Mouse (Mus musculus) myocyte (in vitro differentiated cells): ENCODE data around the gene Fam168a. TPM values are rescaled to one million over a fixed set of nuclear protein-coding genes. Genes with fewer than 3 reads are reported as not detected.

ENCODE experiments used
- H3K27me3 ChIP-seq: one replicate; pipeline ENCODE4 v1.6.1; 2011; ENCODE audit not compliant: control insufficient read depth, insufficient read depth, insufficient read length
- H3K36me3 ChIP-seq: one replicate; pipeline ENCODE4 v1.6.1; 2011; ENCODE audit not compliant: control insufficient read depth, insufficient read depth
- H3K4me2 ChIP-seq: one replicate; pipeline ENCODE4 v1.6.1; 2011; ENCODE audit warnings: low read depth, control low read depth
- H3K4me3 ChIP-seq: one replicate; pipeline ENCODE4 v1.5.1; 2011; ENCODE audit warnings: mild to moderate bottlenecking, control low read depth, moderate library complexity
- H3K79me2 ChIP-seq: one replicate; pipeline ENCODE4 v1.6.1; 2011; ENCODE audit not compliant: control insufficient read depth, insufficient read depth
- H3ac ChIP-seq: one replicate; pipeline ENCODE4 v1.6.1; 2011; ENCODE audit not compliant: control insufficient read depth, insufficient read length
- CEBPB ChIP-seq: IDR thresholded peaks from 2 replicates; pipeline ENCODE4 v1.6.1; 2011; ENCODE audit warnings: mild to moderate bottlenecking, moderate library complexity; ENCODE audit not compliant: poor library complexity, insufficient read depth, severe bottlenecking
- E2F4 ChIP-seq: IDR thresholded peaks from one replicate; pipeline ENCODE4 v1.6.1; 2011; ENCODE audit warnings: mild to moderate bottlenecking, control low read depth, moderate library complexity; ENCODE audit not compliant: insufficient read depth
- MAX ChIP-seq: IDR thresholded peaks from one replicate; pipeline ENCODE4 v1.6.1; 2011; ENCODE audit warnings: low read depth, mild to moderate bottlenecking, control low read depth
- MYOD1 ChIP-seq, 3 experiments: IDR thresholded peaks; one replicate each; pipeline ENCODE4 v1.6.1; 2011; ENCODE audit warnings: control low read depth in 2 of 3, low read depth in 2 of 3, mild to moderate bottlenecking in 2 of 3, moderate library complexity in 1 of 3; ENCODE audit not compliant: insufficient read length in 2 of 3, control insufficient read depth in 1 of 3
- MYOG ChIP-seq, 3 experiments: IDR thresholded peaks; one replicate each; pipeline ENCODE4 v1.6.1; 2011; ENCODE audit warnings: control low read depth in 2 of 3, low read depth in 2 of 3, mild to moderate bottlenecking in 2 of 3; ENCODE audit not compliant: insufficient read length in 2 of 3, control insufficient read depth in 1 of 3, insufficient read depth in 1 of 3
- POLR2A ChIP-seq: IDR thresholded peaks from one replicate; pipeline ENCODE4 v1.6.1; 2011; ENCODE audit warnings: low read depth, mild to moderate bottlenecking, control low read depth, moderate library complexity; ENCODE audit not compliant: insufficient read length
- POLR2AphosphoS2 ChIP-seq: IDR thresholded peaks from one replicate; pipeline ENCODE4 v1.6.1; 2011; ENCODE audit warnings: low read depth, control low read depth; ENCODE audit not compliant: insufficient read length
- REST ChIP-seq: IDR thresholded peaks from one replicate; pipeline ENCODE4 v1.6.1; 2011; ENCODE audit warnings: mild to moderate bottlenecking, control low read depth, moderate library complexity; ENCODE audit not compliant: insufficient read depth, insufficient read length
- SRF ChIP-seq: IDR thresholded peaks from one replicate; pipeline ENCODE4 v1.6.1; 2011; ENCODE audit warnings: low read depth; ENCODE audit not compliant: control insufficient read depth, insufficient read length
- TCF12 ChIP-seq: IDR thresholded peaks from one replicate; pipeline ENCODE4 v1.6.1; 2011; ENCODE audit warnings: mild to moderate bottlenecking, control low read depth; ENCODE audit not compliant: poor library complexity, insufficient read depth, severe bottlenecking
- TCF3 ChIP-seq: IDR thresholded peaks from one replicate; pipeline ENCODE4 v1.6.1; 2011; ENCODE audit warnings: low read depth, control low read depth; ENCODE audit not compliant: insufficient read length
- USF1 ChIP-seq: IDR thresholded peaks from one replicate; pipeline ENCODE4 v1.6.1; 2011; ENCODE audit warnings: low read depth, mild to moderate bottlenecking, control low read depth, moderate library complexity
- polyA plus RNA-seq: library from polyadenylated mRNA; unstranded; fragments of >200 nt; fragmentation: generic; extraction: Trizol; gene quantifications from one replicate; pipeline ENCODE4 v1.2.1, GENCODE M21; 2012; ENCODE audit warnings: missing spikeins

Fam168a gene
- polyA plus RNA-seq, 1 experiment = 21.7 TPM

- Histone ChIP-seq H3K79me2 (no peaks in the 10 kb centered on the region), H3K36me3 (peaks cover 4% of the 10 kb centered on the region), H3K27me3 (no peaks in the 10 kb centered on the region), H3K4me2 (no peak overlapping the region), H3K4me3 (no peak overlapping the region), H3ac (no peak overlapping the region)
- no peak for TF ChIP-seq POLR2AphosphoS2
- TF ChIP-seq TCF3 = no peak
- no peak for TF ChIP-seq SRF
- TF ChIP-seq POLR2A = no peak
- TF ChIP-seq CEBPB = no peak
- TF ChIP-seq TCF12 = no peak
- TF ChIP-seq USF1 = no peak
- TF ChIP-seq REST = no peak
Observed at GRCm38 (mm10) chr7:100775810-100776209, 69.4 kb downstream of the Fam168a start.

DNA sequence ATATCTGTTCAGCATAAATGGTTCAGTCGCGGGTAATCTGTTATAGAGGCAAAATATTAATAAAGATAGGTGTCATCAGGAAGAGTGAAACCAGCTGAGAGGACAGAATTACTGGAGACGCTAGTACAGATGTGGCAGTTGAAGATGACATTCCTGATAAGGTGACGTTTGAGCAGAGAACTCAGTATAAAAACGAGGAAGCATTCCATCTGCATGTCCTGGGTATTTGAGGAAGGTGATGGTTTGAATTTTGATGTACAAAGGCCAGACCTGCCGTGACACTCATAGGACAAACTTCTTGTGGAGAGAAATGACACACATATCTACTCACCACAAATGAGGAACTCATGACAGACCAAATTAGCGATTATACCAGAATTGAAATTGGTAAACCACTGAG, 73.8 kb downstream of the Fam168a start:
- no peak for TF ChIP-seq POLR2AphosphoS2
- TF ChIP-seq E2F4 = no peak
- TF ChIP-seq USF1 = no peak
- no peak for TF ChIP-seq REST
- no peak for TF ChIP-seq MYOD1 (IDR thresholded peaks at IDR 0.05; ENCODE audit: control insufficient read depth in 1 of 3, insufficient read length in 2 of 3, low read depth in 2 of 3)
- TF ChIP-seq SRF = no peak
- no peak for TF ChIP-seq CEBPB
- no peak for TF ChIP-seq TCF3
- Histone ChIP-seq H3K79me2 (no peaks in the 10 kb centered on the region), H3K4me2 (no peak overlapping the region), H3K27me3 (no peaks in the 10 kb centered on the region), H3K36me3 (peaks cover 4% of the 10 kb centered on the region), H3ac (no peak overlapping the region), H3K4me3 (no peak overlapping the region)

DNA sequence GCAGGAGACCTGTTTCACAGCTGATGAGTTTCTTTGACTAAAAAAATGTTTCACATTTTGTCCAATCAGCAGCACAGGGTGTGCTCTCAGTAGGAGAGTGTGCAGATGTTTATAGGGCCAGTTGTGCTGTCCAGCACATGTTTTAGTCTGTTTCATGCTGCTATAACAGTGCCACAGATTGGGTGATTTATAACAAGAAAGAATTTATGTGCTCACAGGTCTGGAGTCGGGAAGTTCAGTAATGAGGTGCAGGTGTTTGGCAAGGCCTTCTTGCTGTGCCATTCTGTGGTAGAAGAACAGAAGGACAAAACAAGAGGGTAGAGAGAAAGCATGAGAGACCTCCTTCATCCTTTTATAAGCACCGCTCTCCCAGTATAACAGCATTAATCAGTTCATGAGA, 78.2 kb downstream of the Fam168a start:
- no peak for TF ChIP-seq TCF3
- no peak for TF ChIP-seq POLR2AphosphoS2
- TF ChIP-seq E2F4 = no peak
- TF ChIP-seq MYOG (IDR thresholded peaks at IDR 0.05; ENCODE audit: control insufficient read depth in 1 of 3, insufficient read depth in 1 of 3, insufficient read length in 2 of 3, low read depth in 2 of 3) = no peak
- TF ChIP-seq USF1 = no peak
- no peak for TF ChIP-seq POLR2A
- no peak for TF ChIP-seq MAX
- no peak for TF ChIP-seq REST
- no peak for TF ChIP-seq CEBPB
- TF ChIP-seq SRF = no peak
- no peak for TF ChIP-seq TCF12
- TF ChIP-seq MYOD1 (IDR thresholded peaks at IDR 0.05; ENCODE audit: control insufficient read depth in 1 of 3, insufficient read length in 2 of 3, low read depth in 2 of 3) = no peak
- Histone ChIP-seq H3ac (no peak overlapping the region), H3K4me3 (no peak overlapping the region), H3K27me3 (no peaks in the 10 kb centered on the region), H3K36me3 (no peaks in the 10 kb centered on the region), H3K4me2 (no peak overlapping the region), H3K79me2 (no peaks in the 10 kb centered on the region)

DNA sequence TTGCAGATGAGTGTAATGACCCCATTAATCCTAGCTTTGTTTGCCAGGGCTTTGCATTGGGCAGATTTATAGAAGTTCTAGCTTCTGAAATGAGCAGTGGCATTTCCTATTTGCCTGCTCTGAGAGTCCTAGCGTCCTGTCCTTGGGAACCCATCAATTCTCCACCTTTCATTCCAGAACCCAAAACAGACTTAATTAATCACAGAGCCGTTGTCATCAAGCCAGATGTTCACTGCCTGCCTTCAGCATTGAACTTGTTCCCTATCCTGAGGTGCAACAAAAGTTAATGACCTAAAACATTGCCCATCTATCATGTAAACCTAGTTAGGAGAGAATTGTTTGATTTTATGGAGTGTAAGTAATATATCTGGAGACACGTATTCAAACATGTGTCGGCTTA, 79.0 kb downstream of the Fam168a start:
- TF ChIP-seq USF1 (no peak), MYOG (IDR thresholded peaks at IDR 0.05; ENCODE audit: control insufficient read depth in 1 of 3, insufficient read depth in 1 of 3, insufficient read length in 2 of 3, low read depth in 2 of 3) (no peak), CEBPB (no peak), TCF12 (no peak), E2F4 (no peak), MYOD1 (IDR thresholded peaks at IDR 0.05; ENCODE audit: control insufficient read depth in 1 of 3, insufficient read length in 2 of 3, low read depth in 2 of 3) (no peak), MAX (no peak), TCF3 (no peak), POLR2A (no peak), REST (no peak)
- Histone ChIP-seq H3K4me2 (no peak overlapping the region), H3K4me3 (no peak overlapping the region), H3ac (no peak overlapping the region), H3K79me2 (no peaks in the 10 kb centered on the region), H3K27me3 (no peaks in the 10 kb centered on the region), H3K36me3 (no peaks in the 10 kb centered on the region)

- Histone ChIP-seq H3K4me2 (no peak overlapping the region), H3ac (no peak overlapping the region), H3K36me3 (no peaks in the 10 kb centered on the region), H3K4me3 (no peak overlapping the region), H3K79me2 (no peaks in the 10 kb centered on the region), H3K27me3 (no peaks in the 10 kb centered on the region)
- no peak for TF ChIP-seq TCF3
- no peak for TF ChIP-seq MYOD1 (IDR thresholded peaks at IDR 0.05; ENCODE audit: control insufficient read depth in 1 of 3, insufficient read length in 2 of 3, low read depth in 2 of 3)
- TF ChIP-seq CEBPB = no peak
- TF ChIP-seq TCF12 = no peak
- no peak for TF ChIP-seq POLR2A
- TF ChIP-seq REST = no peak
- TF ChIP-seq MAX = no peak
- no peak for TF ChIP-seq MYOG (IDR thresholded peaks at IDR 0.05; ENCODE audit: control insufficient read depth in 1 of 3, insufficient read depth in 1 of 3, insufficient read length in 2 of 3, low read depth in 2 of 3)
- TF ChIP-seq POLR2AphosphoS2 = no peak
- TF ChIP-seq SRF = no peak
- TF ChIP-seq E2F4 = no peak
- no peak for TF ChIP-seq USF1
Observed at GRCm38 (mm10) chr7:100786078-100786477, 79.6 kb downstream of the Fam168a start.
